Mouse (Mus musculus) kidney, adult 8-10 months (tissue): Measurements from ENCODE around the gene Mmgt2.

Experiments used
- DNase-seq, 2 experiments: peaks; one replicate each; pipeline ENCODE4 v3.0.0; 2022

Mmgt2 gene

DNA sequence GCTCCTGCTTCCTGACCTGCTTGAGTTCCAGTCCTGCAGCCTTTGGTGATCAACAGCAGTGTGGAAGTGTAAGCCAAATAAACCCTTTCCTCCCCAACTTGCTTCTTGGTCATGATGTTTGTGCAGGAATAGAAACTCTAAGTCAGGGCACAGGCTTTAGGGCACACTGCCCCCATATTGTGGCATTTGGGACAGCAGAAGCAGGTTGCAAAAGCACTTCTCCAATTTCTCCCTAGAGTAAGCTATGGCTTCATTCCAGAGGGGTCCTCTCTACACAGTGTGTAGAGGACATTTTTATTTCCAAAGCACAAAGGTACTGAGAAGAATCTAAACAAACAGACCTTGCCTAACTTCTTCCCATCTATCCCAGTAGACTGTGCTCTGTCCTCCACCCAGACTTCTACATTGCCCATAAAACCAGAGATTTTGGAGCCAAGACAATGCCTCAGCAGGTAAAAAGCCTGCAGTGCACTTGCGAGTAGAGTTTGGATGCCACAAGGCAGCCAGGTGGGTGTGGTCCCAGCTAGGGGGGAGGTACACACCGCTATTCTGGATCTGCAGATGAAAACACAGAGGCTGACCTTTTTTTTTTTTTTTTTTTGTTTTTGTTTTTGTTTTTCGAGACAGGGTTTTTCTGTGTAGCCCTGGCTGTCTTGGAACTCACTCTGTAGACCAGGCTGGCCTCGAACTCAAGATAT, 26.7 kb upstream of the Mmgt2 start:
- DNase-seq: no peak

DNA sequence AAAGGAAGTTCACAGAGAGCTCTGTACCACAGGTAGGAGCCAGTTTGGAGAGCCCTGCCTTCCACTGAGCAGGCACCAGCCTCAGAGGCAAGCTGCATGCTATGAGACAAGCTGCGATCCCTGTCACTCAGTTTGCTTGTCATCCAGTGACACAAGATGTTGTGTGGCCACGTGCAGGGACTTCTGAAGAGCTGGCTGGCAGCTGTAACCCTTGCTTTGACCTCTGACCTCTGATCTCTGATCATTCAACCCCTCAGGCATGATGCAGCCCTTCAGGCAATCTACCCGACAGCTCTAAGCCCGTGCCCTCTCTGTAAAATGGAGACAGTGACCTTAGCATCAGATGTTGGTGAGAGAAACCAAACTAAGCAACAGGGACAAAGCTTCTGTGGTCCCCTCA, 25.6 kb upstream of the Mmgt2 start:
- DNase-seq: no peak

DNA sequence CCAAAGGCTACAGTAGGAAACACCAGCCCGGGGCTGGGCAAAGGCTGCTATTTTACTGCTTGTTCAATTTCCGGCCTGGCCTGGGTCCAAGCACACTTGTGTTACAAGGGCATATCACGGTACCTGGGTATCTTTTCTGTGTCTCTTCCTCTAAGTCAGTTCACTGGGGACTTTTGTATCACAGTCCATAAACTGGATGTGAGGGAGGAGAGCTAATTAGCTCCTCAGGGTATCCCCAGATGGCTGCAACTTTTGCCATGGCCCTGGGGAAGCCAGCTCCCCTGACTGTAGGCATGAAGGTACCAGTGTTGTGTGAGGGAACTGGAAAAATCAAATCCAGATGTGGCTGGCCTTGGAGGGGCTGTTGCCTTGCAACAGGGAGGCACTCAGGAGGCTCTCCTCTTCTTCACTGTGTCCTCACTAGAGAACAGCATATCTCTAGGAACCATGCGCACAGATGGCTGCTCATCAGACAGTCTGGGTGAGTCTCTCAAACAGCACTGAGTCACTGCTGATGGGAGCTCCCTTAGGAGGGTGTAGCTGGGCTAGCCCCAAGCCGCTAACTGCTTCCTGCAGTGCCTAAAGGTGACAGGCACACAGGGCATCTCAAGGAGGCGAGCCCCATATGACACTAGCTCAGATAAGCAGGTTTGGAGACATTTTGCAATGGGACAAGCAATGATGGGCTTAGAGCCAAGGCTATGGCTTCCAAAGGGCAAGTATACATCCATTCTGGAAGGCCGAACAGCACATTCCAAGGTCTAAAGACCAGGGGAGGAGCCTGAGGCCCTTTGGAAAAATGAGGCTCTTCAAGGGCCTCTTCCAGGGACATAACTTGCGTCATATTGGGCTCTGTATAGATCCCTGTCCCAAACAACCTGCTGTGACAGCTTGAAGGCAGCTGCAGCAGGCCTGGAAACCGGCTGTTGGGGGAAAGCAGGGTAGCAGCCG, 23.8 kb upstream of the Mmgt2 start:
- DNase-seq: peak in 1 of 2 experiments; percentile 33

DNA sequence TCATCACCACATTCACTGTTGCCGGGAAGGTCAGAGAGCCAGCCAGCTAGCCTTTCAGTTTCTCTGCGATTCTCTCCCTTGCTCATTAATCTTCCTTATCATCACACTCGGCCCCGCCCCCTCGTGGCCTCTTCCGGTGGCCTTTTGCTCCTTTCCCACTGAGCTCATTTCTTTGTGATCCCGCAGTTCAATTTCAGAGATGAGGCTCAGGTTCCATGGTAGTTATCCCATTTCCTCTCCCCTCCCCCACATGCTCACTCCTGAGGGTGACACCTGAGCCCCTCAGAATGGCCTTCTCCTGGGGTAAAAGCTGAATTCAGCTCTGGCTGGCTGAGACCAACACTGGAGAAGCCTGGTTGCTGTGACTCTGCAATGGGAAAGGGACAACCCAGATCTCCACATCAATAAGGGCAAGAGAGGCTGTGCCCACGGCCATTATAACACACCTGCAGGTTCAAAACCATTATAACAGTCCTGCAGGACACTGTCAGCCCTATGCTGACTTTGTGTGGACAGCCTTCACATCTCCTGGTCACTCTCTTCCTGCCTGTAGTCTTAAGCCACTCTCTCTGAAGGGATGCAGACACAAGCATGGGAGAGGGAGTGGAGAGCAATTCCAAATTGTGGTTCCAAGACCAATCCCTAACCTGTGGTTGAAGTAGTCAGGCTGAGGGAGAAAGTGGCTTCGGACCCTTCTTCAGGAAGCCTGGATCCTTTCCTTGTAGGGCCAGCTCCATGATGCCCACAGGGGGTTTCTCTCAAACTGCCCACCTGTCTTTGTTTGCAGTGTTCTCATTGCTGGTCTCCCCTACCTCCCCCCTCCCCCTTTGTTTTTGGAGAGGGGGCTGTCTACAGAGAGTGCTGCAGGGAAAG, 18.9 kb upstream of the Mmgt2 start:
- peak in 1 of 2 experiments; percentile 42 for DNase-seq

DNA sequence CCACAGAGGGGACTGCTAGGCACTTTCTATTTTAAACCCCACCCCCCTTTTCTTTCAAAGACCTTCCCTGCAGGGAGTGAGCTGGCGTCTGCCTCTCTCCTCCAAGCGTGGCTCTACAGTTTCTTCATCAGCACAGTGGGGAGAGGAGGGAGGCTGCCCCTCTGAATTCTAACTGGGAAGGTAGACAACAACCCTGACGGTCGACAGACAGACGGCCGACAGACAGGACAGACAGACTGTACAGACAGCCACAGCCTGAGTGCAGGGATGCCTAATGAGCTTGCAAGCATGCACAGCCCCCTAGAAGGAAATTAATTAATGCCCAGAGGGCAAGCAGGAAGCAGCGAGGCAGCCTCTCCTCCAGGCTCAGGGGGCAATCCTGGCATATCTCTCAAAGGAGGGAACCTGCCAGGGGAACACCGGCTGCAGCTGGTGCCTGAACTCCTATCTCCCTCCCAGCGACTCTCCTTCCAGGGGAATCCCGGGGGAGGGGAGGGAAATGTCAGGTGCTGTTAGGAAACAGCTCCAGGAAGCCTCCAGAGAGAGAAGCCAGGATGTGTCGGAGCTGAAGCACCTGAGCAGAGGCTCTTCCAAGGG, 18.1 kb upstream of the Mmgt2 start:
- no peak for DNase-seq

DNA sequence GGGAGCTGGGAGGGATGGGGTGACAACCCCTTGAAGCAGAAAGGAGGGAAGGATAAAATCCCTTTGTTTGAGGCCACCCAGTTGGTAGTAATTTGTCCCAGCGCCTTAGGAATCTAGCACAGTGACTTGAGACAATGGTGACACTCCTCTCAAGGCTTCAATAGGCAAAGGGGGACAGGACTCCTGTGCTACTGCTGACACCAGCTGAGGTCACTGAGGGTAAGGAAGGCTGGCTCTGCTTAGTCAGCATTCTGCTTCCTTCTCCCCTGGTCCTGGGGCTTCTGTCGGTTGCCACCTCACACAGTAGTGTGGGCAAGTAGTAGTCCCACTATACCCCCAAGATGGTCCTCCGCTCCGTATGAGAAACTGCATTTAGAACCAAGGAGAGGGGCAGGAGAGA, 17.3 kb upstream of the Mmgt2 start:
- DNase-seq: no peak

DNA sequence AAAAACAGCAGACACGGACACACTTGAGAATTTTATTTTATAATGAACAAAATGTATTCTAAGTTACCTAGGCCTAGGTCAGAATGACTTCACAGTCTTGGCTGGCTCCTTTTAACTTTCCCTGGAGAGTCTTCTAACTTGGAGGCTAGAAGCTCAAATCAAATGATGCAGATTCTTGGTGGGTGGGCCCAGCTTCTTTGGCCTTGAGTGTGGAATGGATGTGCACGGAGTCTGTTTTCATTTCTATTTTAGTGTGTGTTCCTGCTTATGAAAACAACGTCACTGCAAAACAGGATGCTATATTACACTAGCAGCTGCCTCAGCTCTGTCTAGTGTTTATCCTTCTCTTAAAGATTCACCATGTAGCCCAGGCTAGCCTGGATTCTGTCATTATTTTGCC, 13.1 kb upstream of the Mmgt2 start:
- no peak for DNase-seq

DNA sequence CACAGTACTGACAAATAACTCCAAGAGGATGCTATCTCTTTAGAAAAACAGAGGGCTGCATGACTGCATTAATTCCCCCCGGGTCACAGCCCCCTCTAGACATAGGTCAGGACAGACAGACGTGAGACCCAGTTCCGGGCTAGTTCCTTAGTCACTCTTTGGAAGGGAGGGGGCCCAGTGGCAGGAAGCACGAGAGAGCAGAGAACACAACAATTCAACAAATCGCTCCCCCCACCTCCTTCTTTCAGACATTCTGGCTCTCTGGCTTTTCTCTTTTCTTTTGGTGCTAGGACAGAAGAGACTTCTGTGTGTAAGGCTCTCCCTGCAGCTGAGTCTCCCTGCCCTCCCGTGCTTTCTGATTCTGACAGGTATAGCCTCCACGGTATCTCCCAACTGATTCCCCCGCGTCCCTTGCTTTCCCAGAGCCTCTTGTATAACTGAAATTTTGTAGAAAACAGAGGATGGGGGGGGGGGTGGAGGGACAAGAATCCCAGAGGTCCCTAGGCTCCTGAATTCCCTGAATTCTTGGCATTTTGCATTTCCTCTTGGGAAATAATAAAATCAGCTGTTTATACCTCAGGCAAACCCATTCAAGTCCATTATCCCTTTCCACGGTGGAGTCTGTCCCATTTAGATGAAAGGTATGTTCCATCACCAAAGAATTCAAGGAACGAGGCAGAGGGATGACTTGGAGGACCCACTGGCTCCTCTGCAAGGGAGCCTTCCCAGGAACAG, 12.2 kb upstream of the Mmgt2 start:
- no peak for DNase-seq

DNA sequence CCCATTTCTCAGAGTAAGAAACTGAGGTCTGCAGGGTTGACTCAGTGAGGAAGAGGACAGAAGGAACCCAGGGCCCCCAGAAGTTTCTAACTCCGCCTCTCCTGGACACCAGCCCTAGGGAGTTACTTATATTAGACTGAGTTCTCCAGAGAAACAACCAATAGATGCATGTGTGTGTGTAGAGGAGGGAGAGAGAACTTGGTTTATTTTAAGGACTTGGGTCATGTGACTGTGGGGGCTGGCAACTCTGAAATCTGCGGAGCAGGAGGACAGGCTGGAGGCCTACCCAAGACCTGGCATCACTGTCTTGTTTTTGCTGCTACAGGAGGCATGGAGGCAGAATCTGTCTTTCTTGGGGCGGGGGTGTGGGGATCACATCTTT, 11.6 kb upstream of the Mmgt2 start:
- DNase-seq: peak in 1 of 2 experiments; percentile 30

DNA sequence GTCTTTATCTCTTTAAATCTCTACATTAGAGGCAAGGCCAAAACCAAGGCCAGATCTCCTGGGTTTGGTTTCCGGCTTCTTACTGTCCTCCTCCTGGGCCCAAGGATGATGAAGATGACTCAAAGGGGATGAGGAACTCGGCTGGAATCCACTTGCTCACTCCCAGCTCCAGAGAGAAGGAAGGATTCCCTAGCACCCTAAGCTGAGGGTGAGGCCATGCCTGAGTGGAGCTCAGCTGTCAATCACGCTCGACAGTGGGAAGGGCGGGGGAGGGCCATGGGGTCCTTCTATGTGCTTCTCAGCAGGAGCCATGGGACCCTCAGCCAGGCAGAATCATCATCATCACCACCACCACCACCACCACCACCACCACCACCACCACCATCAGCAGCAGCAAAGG, 11.1 kb upstream of the Mmgt2 start:
- DNase-seq: no peak

DNA sequence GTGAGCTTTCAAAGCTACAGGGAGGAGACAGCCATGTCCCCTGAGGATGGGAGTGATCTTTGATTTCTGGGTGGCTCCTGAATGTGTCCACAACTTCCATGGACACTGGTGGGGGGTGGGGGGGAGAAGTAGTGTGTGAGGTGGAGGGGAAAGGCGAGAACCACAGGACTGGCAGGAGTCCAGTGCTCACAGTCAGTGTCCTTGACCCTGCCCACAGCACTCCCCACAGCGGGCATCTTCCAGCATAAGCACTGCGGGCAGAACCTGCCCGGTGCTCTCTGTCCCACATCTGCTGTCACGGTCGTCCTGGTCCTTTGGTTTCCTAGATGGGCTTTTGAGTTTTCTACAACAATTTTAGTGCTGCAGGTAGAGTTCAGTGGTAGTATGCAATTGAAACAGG, 10.7 kb upstream of the Mmgt2 start:
- no peak for DNase-seq

DNA sequence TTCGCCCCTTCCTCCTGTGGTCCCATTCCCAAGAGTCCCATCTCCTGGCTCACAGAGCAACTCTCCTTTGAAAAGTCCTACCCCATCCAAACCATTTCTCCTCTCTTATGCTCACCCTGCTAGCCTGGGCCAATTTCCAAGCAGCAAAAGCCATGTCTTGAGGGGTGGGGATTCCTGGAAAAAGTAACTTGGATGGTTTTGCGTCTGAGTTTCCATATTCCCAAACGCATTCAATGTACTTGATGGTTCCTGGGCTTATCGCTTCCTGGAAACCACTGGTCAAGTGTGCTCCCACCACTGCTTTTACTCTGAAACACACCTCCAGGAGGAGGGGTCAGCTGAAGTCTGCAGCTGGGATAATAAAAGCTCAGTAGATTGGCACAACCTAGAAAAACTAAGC, 10.1 kb upstream of the Mmgt2 start:
- no peak for DNase-seq

DNA sequence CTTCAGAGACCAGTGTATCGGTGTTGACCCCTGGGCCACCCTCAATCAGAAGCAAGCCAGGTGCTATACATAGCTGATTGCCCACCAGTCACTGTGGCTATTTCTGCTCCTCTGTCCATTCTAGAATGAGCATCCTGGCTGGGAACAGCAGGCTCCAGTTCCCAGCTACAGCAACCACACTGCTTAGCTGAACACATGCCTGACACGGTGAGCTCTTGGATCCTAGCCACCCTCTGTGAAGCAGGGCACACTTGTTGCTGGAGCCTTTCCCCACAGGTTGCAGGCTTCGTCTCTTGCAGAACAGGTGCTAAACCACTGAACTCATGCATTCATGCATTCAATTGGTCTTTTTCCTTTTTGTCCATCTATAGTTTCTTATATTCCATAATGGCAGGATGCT, 8.1 kb upstream of the Mmgt2 start:
- no peak for DNase-seq

DNA sequence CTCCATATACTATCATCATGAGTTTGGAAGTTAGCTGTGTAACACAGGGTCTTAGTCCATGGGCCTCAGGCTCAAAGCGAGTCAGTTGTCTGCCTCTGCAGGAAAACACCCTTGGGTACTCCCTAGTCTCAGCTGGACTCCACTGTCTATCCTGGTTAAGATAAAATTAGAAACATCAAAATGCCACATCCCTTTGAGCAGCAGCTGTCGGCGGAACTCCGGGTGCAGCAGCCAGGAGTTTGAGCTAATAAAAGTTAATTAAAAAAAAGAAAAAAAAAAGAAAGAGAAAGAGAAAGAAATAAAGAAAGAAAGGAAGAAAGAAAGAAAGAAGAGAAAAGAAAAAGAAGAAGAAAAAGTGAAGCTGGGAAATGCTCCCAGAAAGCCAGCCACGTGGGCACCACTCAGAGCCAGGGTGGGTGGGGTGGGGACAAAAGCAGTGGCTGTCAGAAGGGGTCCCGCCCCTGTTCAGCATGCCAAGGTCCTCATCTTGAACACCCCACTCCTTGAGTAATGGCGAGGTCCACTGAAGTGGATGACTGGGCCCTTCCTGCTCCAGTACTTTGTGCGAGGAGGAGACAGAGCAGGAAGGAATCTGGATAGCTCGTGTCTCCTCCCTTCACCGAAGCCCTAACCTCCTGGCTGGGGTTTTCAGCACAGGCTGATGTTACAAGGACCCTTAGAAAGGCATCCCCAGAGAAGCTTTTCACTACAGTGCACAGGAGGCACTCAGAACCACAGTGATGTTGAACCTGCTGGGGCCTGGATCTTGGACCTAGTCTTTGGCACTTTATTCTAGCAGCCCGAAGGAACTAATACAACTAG, 6.2 kb upstream of the Mmgt2 start:
- no peak for DNase-seq

DNA sequence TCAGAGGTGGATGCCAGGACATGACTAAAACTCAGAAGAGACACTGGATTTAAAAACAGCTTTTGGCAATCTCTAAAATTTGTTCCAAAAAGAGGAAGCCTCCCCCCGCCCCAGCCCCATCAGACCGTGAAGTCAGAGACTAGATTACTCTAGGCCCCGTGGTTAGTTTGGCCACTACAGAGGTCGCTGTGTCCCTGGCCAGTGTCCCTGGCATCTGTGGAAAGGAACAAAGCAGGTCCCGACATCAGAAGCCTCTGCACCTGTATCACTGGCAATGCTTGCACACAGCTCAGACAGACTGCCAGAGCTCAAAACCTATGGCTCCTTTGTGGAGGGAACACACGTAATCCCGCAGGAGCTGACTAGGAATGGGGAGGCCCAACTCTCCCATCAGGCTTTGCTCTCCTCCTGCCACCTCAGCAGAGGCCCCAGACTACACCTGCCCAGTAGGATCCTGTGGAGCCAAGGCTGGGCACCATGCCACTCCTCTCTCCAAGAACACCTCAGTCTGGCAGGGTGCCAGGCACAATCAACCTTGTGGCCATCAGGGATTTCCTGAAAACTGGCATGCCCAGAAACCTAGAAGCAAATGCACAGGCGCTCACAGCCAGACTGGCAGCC, 5.3 kb upstream of the Mmgt2 start:
- DNase-seq: peak; percentile 86 to 87

DNA sequence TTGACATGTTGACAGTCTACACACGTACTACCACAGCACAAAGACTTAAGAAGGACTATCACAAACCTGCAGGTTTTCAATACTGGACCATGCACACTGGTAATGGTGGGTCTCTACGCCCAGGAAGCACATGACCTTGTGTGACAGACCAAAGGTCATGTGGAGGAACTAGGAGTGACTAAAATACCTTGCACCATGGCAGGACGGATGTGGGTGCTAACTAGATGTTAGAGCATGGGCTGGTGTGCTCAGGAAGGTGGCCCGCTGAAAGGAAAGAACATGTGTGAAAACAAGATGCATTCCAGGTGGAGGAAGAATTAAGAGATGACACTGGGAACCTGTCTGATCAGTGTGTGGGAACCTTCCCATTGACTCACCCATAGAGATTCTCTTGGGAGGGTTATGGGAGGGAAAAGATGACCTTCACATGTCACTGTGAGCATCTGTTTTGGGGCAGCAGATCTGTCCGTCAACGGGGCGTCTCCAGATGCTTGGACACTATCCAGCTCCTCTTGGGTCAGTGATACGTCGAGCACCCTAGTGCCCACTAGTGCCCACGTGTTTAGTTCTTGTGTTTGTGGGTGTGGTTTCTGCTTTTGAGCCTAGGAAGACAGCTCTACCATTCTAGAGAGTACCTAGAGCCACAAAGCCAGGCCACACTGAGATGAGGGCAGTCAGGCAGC, 4.6 kb upstream of the Mmgt2 start:
- no peak for DNase-seq

DNA sequence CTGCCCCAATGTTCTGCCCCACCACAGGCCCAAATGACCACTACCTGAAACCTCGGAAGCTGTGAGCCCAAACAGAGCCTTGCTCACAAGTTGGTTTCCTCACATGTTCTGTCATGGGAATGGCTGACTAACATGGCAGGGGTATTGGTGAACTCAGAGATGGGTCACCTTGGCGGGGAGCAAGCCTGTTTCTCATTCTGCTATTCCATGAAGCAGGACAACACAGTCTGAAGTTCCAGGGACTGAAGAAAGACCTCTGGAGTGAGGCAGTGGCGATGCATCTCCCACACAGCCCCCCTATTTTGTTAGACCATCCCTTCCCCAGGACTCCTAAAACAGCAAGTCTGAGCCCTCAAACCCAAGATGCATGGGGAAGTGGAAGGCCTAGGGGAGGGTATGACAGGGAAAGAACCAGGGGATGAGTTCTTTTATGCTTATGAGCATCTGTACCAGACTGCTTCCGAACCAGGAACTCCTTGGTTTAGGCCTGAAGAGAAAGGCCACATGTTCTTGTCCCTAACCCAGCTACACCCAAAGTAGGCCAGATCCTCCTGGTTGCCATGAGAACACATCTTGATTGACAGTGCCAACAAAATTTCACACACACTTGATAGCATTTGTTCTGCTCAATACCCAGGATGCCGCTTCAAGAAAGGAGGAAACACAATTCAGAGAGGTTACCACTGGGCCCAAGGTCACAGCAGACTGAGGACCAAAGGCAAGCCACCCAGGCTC, 3.7 kb upstream of the Mmgt2 start:
- no peak for DNase-seq

DNA sequence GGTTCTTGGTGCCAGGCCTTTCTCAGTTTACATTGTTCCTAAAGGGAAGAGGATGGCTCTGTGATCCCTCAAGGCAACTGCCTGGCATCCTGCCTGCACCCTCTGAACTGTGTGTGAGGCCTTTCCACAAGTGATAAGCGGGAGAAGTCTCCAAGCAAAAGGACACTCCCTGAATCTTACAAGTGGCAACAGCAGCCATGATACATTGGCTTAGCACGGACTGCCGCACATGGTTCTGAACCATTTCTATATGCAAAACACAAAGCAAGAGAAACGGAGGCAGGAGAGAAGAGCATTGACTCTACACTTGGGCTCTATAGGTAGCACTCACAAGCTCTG, 3.2 kb upstream of the Mmgt2 start:
- DNase-seq: no peak

DNA sequence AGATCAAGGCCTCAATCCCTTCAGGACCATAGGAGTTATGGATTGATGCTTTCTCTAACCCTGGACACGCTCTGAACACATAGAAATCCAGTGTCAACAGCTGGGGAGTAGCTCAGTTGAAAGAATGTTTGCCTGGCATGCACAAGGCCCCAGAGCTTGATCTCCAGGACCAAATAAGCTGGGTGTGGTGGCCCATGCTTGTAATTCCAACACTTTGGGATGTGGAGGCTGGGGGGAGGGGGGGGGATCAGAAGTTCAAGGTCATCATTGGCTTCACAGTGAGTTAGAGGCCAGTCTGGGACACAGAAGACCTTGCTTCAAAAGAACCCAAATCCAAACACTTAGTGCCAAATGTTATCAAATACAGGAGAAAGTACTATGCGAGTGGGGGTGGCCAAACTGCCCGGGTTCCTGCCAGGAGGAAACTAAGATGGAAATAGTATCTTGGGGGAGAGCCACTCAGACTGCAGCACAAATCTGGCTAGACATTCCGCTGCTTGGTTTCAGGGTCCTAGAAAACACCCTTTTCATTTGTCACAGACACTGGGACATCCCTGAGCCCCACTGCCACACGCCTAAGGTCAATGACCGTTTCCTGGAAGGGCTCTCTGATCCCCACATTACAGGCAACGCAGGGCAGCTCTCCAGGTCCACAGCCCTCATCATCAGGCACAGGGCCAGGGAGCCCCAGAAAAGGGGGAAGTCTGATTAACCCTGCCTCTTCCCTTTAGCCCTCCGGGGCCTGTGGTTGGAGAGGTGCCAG, 2.6 kb upstream of the Mmgt2 start:
- DNase-seq: no peak
